Mouse (Mus musculus) MEL (cell line): ENCODE data around the gene Mtx1.

Experiments used
- CHD1 ChIP-seq: IDR thresholded peaks from 2 replicates; pipeline ENCODE4 v1.6.1; 2012; ENCODE audit warnings: low read depth, mild to moderate bottlenecking, inconsistent platforms, low read length, improper control_type of control experiment
- CTCF ChIP-seq, 3 experiments: IDR thresholded peaks in 2 of 3; conservative IDR thresholded peaks in 1 of 3; 2 replicates each; pipeline ENCODE4 v1.5.1; 2011 to 2012; ENCODE audit warnings: low read length in 3 of 3, low read depth in 2 of 3, mild to moderate bottlenecking in 2 of 3, improper control_type of control experiment in 1 of 3, inconsistent platforms in 1 of 3, mixed read lengths in 1 of 3, moderate library complexity in 1 of 3; ENCODE audit not compliant: control insufficient read depth in 1 of 3, insufficient read depth in 1 of 3, poor library complexity in 1 of 3, severe bottlenecking in 1 of 3
- ELF1 ChIP-seq: IDR thresholded peaks from 2 replicates; pipeline ENCODE4 v1.6.1; 2014; ENCODE audit warnings: low read depth, mild to moderate bottlenecking, inconsistent platforms, low read length, improper control_type of control experiment, moderate library complexity
- EP300 ChIP-seq, 2 experiments: IDR thresholded peaks; 2 replicates each; pipeline ENCODE4 v1.6.1; 2011; ENCODE audit warnings: improper control_type of control experiment in 2 of 2, low read length in 2 of 2, low read depth in 1 of 2, mild to moderate bottlenecking in 1 of 2
- ETS1 ChIP-seq: IDR thresholded peaks from 2 replicates; pipeline ENCODE4 v1.6.1; 2012; ENCODE audit warnings: low read depth, mild to moderate bottlenecking, inconsistent platforms, low read length, improper control_type of control experiment, moderate library complexity
- GATA1 ChIP-seq: IDR thresholded peaks from 2 replicates; pipeline ENCODE4 v1.6.1; 2011; ENCODE audit warnings: low read depth, low read length, improper control_type of control experiment
- HCFC1 ChIP-seq: IDR thresholded peaks from 2 replicates; pipeline ENCODE4 v1.6.1; 2012; ENCODE audit warnings: low read depth, mild to moderate bottlenecking, inconsistent platforms, low read length, improper control_type of control experiment, moderate library complexity
- MAFK ChIP-seq: IDR thresholded peaks from 2 replicates; pipeline ENCODE4 v1.6.1; 2011; ENCODE audit warnings: low read depth, mild to moderate bottlenecking, low read length, improper control_type of control experiment, borderline replicate concordance
- NELFE ChIP-seq: IDR thresholded peaks from 2 replicates; pipeline ENCODE4 v1.6.1; 2011; ENCODE audit warnings: low read depth, low read length, improper control_type of control experiment
- POLR2A ChIP-seq, 2 experiments: IDR thresholded peaks; 2 replicates each; pipeline ENCODE4 v1.6.1; 2011 to 2012; ENCODE audit warnings: low read length in 2 of 2, mild to moderate bottlenecking in 2 of 2, control low read depth in 1 of 2, improper control_type of control experiment in 1 of 2, low read depth in 1 of 2, moderate library complexity in 1 of 2; ENCODE audit not compliant: control insufficient read depth in 1 of 2, insufficient read depth in 1 of 2, poor library complexity in 1 of 2
- SMC3 ChIP-seq: IDR thresholded peaks from 2 replicates; pipeline ENCODE4 v1.6.1; 2011; ENCODE audit warnings: low read depth, low read length, improper control_type of control experiment
- TAL1 ChIP-seq: IDR thresholded peaks from 2 replicates; pipeline ENCODE4 v1.6.1; 2012; ENCODE audit warnings: mild to moderate bottlenecking, inconsistent platforms, low read length, moderate library complexity, mixed read lengths
- TBP ChIP-seq: IDR thresholded peaks from 2 replicates; pipeline ENCODE4 v1.8.0; 2011; ENCODE audit warnings: low read depth, low read length, improper control_type of control experiment
- ZKSCAN1 ChIP-seq: IDR thresholded peaks from 2 replicates; pipeline ENCODE4 v1.6.1; 2012; ENCODE audit warnings: low read depth, mild to moderate bottlenecking, inconsistent platforms, low read length, improper control_type of control experiment, moderate library complexity

- TF ChIP-seq CTCF (IDR thresholded peaks at IDR 0.05 in 2 of 3, conservative IDR thresholded peaks at IDR 0.05 in 1 of 3; ENCODE audit: control insufficient read depth in 1 of 3, insufficient read depth in 1 of 3, low read depth in 2 of 3, low read length in 3 of 3, poor library complexity in 1 of 3, severe bottlenecking in 1 of 3) = no peak
- TF ChIP-seq GATA1 = no peak
- no peak for TF ChIP-seq NELFE
- no peak for TF ChIP-seq POLR2A (IDR thresholded peaks at IDR 0.05; ENCODE audit: control insufficient read depth in 1 of 2, insufficient read depth in 1 of 2, low read depth in 1 of 2, low read length in 2 of 2, poor library complexity in 1 of 2)
- no peak for TF ChIP-seq MAFK
- TF ChIP-seq ELF1 = no peak
- no peak for TF ChIP-seq CHD1
- no peak for TF ChIP-seq ETS1
- no peak for TF ChIP-seq ZKSCAN1
- no peak for TF ChIP-seq HCFC1
- no peak for TF ChIP-seq TAL1
- no peak for TF ChIP-seq EP300 (IDR thresholded peaks at IDR 0.05; ENCODE audit: low read depth in 1 of 2, low read length in 2 of 2)
- no peak for TF ChIP-seq TBP
- no peak for TF ChIP-seq SMC3
Observed at GRCm38 (mm10) chr3:89226361-89226760, 527 bp downstream of the Mtx1 start.
